Mouse (Mus musculus) embryo, embryonic 10.5 days (tissue): ENCODE results near the gene Crybb2.

Source experiments
- DNase-seq: peaks from one replicate; pipeline ENCODE4 v3.0.0-alpha.2; 2015; ENCODE audit warnings: low spot score

The Crybb2 gene

GRCm38 (mm10) chr5:113031201-113031754, 38.6 kb downstream of the Crybb2 start:
- DNase-seq: no peak

GRCm38 (mm10) chr5:113030082-113030481, 39.8 kb downstream of the Crybb2 start:
- no peak for DNase-seq

GRCm38 (mm10) chr5:113026706-113027105, 43.2 kb downstream of the Crybb2 start:
- no peak for DNase-seq

GRCm38 (mm10) chr5:113024154-113024764, 45.7 kb downstream of the Crybb2 start:
- peak; percentile 35 for DNase-seq

GRCm38 (mm10) chr5:113018190-113018589, 51.7 kb downstream of the Crybb2 start:
- no peak for DNase-seq

- DNase-seq: no peak
Observed at GRCm38 (mm10) chr5:113017004-113017403, 52.9 kb downstream of the Crybb2 start.

GRCm38 (mm10) chr5:113015236-113016061, 54.5 kb downstream of the Crybb2 start, which contains the start of gene Grk3:
Gene Grk3 (minus strand): TSS chr5:113015791.
- DNase-seq: peak; percentile 72

- peak; percentile 46 for DNase-seq
Observed at GRCm38 (mm10) chr5:113014808-113015235, 55.1 kb downstream of the Crybb2 start.

GRCm38 (mm10) chr5:113014111-113014807, 55.7 kb downstream of the Crybb2 start:
- peak; percentile 18 for DNase-seq

GRCm38 (mm10) chr5:113011926-113012325, 58.0 kb downstream of the Crybb2 start:
- no peak for DNase-seq

- DNase-seq: no peak
Observed at GRCm38 (mm10) chr5:113009183-113009820, 60.6 kb downstream of the Crybb2 start.

GRCm38 (mm10) chr5:113008496-113008895, 61.4 kb downstream of the Crybb2 start:
- no peak for DNase-seq
